Mouse (Mus musculus) midbrain, embryonic 10.5 days (tissue): ENCODE measurements around the gene Myl7. TPM values are rescaled to one million over a fixed set of nuclear protein-coding genes. Genes with fewer than 3 reads are reported as not detected.

Experiments used
- DNase-seq: peaks from one replicate; pipeline ENCODE4 v3.0.0-alpha.2; 2017; ENCODE audit warnings: low spot score
- H3K27ac ChIP-seq: fragments of 300-500 bp; sonication (generic); replicated peaks from 2 replicates; pipeline ENCODE4 v1.5.1; 2016; ENCODE audit warnings: mild to moderate bottlenecking
- H3K27me3 ChIP-seq: fragments of 300-500 bp; sonication (generic); 2 replicates; pipeline ENCODE4 v1.6.1; 2016; ENCODE audit warnings: low read depth, mild to moderate bottlenecking; ENCODE audit not compliant: poor library complexity, severe bottlenecking
- H3K36me3 ChIP-seq: fragments of 300-500 bp; sonication (generic); 2 replicates; pipeline ENCODE4 v1.6.1; 2016; ENCODE audit warnings: mild to moderate bottlenecking, moderate library complexity
- H3K4me1 ChIP-seq: fragments of 300-500 bp; sonication (generic); 2 replicates; pipeline ENCODE4 v1.6.1; 2016
- H3K4me3 ChIP-seq: fragments of 300-500 bp; sonication (generic); 2 replicates; pipeline ENCODE4 v1.5.1; 2016; ENCODE audit warnings: mild to moderate bottlenecking, moderate library complexity
- H3K9me3 ChIP-seq: fragments of 300-500 bp; sonication (generic); replicated peaks from 2 replicates; pipeline ENCODE4 v1.6.1; 2016; ENCODE audit warnings: mild to moderate bottlenecking
- WGBS: fragments of 180-500 bp; shearing (Covaris S2); methylation state at CpG from one replicate; pipeline ENCODE4 v1.1.7; 2016; 5-methylcytosine and 5-hydroxymethylcytosine counted together
- polyA plus RNA-seq: library from polyadenylated mRNA; unstranded; fragments of >200 nt; fragmentation: Nextera tagmentation; extraction: Ambion mirVana; gene quantifications from 2 replicates; pipeline ENCODE4 v1.2.1, GENCODE M21; 2016

Gene Myl7
- polyA plus RNA-seq, 1 experiment from 2014 or later: 3.7 TPM

DNA sequence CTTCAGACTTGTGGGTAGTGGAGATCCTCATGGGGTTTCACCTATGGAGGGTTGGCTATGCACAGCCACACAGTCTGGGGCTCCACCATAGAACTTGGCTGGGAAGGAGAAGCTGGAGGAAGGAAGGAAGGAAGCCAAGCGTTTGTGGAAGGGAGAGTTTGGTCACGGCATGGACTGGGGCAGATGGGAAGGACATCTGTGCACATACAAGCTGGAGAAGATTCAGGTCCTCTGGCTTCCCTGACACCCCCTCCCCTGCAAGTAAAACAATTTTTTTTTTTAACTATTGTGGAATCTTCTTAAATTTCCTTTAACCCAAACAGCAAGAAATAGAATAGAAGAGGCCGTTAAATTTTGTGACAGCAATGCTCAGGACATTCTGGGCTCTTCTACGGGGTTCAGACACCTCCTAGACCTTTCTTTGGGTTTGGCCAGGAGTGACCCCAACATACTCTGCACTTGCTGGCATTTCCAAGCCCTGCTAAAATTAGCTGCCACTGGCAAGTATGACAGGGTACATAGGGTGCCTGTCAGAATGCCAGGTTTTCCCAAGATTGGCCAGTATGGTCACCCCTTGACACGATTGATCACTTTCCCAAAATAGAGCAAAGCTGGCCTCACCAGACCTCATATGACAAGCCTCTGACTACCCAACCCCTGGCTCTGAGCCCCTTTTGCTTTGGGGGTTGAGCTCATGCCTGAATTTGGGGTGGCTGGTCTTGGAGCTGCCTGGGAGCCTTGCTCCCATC, 17.0 kb upstream of the Myl7 start:
- DNase-seq: no peak
- H3K4me1 ChIP-seq: peaks cover 19% of the 10 kb centered on the region; the same call in 1 of the 2 replicates
- no peak overlapping the region for H3K4me3 ChIP-seq
- H3K36me3 ChIP-seq: no peaks in the 10 kb centered on the region
- WGBS: 88% methylated on average over 5 of the region's 5 CpGs
- no peak overlapping the region for H3K27ac ChIP-seq
- H3K27me3 ChIP-seq: 0 out of 2 replicates have a peak, but pooled peaks cover 7% of the 10 kb centered on the region
- no peaks in the 10 kb centered on the region for H3K9me3 ChIP-seq

DNA sequence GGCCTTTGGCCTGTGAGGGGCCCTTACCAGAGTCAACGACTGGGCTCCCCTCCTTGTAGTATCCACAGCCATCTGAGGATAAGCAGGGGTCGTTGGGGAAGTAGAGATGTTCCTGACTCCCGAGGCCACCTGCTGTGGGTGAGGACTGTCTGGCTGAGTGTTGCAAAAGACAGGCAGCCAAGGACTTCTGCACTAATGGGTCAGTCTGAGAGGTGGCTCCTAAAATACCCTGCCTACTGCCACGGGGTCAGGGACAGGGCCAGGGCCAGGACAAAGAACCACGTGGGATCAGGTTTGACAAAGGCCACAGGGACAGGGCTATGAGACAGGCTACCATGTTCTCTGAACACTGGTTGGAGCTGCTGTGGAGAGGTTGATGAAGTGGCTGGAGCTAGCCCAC, 16.4 kb upstream of the Myl7 start:
- Histone ChIP-seq H3K4me3 (no peak overlapping the region), H3K27me3 (0 out of 2 replicates have a peak, but pooled peaks cover 7% of the 10 kb centered on the region), H3K36me3 (no peaks in the 10 kb centered on the region), H3K27ac (0 out of 2 replicates have a peak overlapping the region, but pooled peaks have one; percentile 23), H3K9me3 (no peaks in the 10 kb centered on the region), H3K4me1 (0 out of 2 replicates have a peak, but pooled peaks cover 14% of the 10 kb centered on the region)
- no peak for DNase-seq
- WGBS: 61% methylated on average over 5 of the region's 5 CpGs

DNA sequence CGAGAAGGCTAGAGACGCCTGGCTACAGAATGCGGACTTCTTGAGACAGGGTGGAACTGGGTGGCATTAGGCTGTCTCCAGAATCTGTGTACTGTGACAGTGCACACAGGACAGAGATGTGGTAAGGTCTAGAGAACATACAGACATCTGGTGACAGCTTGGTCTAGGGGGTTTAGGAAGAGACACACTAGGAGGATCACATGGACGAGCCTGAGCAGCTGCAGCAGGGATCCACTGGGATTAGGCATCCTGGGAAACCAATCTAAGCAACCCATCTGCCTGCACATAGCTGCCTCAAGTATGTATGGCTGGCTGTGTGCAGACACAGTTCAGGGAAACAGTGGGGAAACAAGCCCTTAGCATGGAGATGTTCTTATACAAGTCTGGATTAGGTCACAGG, 15.4 kb upstream of the Myl7 start:
- DNase-seq: no peak
- 80% methylated on average over 4 of the region's 4 CpGs for WGBS
- Histone ChIP-seq H3K4me3 (no peak overlapping the region), H3K9me3 (no peaks in the 10 kb centered on the region), H3K27me3 (0 out of 2 replicates have a peak, but pooled peaks cover 7% of the 10 kb centered on the region), H3K27ac (no peak overlapping the region), H3K36me3 (no peaks in the 10 kb centered on the region), H3K4me1 (0 out of 2 replicates have a peak, but pooled peaks cover 14% of the 10 kb centered on the region)

DNA sequence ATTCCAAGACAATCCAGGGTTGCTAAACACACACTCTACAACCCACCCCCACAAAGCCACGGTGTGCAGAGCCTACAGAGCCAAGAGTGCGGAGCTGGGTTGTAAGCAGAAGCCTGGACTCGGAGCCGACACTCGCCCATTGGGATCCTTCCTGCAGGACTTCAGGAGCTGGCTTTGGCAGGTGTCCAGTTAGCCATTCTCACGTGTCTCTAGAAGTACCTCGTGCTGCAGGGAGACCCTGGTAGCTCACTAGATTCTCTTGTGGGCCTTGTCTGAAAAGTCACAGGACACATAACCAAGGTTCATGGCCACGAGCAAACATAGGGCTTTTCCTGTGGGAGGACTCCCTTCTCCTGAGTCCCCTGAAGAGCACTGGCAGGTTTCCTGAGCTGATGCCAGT, 14.7 kb upstream of the Myl7 start:
- Histone ChIP-seq H3K36me3 (no peaks in the 10 kb centered on the region), H3K4me3 (no peak overlapping the region), H3K27me3 (0 out of 2 replicates have a peak, but pooled peaks cover 7% of the 10 kb centered on the region), H3K4me1 (0 out of 2 replicates have a peak, but pooled peaks cover 14% of the 10 kb centered on the region), H3K27ac (no peak overlapping the region), H3K9me3 (no peaks in the 10 kb centered on the region)
- no peak for DNase-seq
- 78% methylated on average over 8 of the region's 8 CpGs for WGBS

DNA sequence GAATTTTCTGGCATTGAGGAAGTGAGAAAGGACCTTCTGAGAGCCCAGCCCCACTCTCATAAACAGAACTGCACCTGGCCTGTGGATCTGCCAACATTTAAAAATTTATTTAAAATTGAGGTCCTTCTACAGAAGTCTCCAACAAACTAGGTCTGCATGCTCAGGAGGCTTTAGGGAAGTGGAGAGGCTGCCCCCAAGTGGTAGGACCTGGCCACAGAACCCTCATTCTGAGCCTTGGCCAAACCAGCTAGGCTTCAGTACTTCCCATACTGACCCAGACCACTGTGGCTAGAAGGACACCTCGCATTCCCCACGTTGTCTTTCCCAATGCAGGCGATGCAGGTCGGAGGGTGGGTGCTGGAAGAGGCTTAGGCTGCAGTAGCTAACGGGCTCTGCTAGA, 14.1 kb upstream of the Myl7 start:
- 35% methylated on average over 5 of the region's 5 CpGs for WGBS
- H3K4me3 ChIP-seq: no peak overlapping the region
- H3K4me1 ChIP-seq: 0 out of 2 replicates have a peak, but pooled peaks cover 14% of the 10 kb centered on the region
- H3K27me3 ChIP-seq: 0 out of 2 replicates have a peak, but pooled peaks cover 7% of the 10 kb centered on the region
- no peaks in the 10 kb centered on the region for H3K36me3 ChIP-seq
- no peaks in the 10 kb centered on the region for H3K9me3 ChIP-seq
- no peak overlapping the region; the same call in 1 of the 2 replicates for H3K27ac ChIP-seq
- DNase-seq: peak; percentile 45

DNA sequence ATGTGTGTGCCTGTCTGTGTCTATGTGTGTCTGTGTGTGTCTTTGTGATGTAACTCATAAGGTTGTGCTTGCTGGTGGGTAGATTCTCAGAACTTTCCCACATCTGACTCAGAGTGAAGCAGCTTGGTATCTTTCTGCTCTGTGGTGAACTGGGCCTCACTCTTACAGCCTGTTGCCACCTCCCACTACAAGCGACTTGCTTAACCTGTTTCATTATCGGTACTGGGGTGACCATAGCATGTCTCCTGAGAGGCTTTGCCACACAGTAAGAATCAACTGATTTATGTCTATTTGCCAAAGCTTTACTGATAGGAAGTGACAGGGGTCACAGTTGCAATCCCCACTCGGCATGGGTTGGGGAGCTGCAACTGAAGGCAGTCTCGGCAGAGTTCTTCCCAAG, 10.1 kb upstream of the Myl7 start:
- 84% methylated on average over 4 of the region's 4 CpGs for WGBS
- no peak for DNase-seq
- peaks cover 9% of the 10 kb centered on the region; the same call in 1 of the 2 replicates for H3K27me3 ChIP-seq
- H3K9me3 ChIP-seq: no peaks in the 10 kb centered on the region
- H3K36me3 ChIP-seq: no peaks in the 10 kb centered on the region
- H3K27ac ChIP-seq: no peak overlapping the region
- peaks cover 17% of the 10 kb centered on the region; the same call in 1 of the 2 replicates for H3K4me1 ChIP-seq
- no peak overlapping the region for H3K4me3 ChIP-seq

DNA sequence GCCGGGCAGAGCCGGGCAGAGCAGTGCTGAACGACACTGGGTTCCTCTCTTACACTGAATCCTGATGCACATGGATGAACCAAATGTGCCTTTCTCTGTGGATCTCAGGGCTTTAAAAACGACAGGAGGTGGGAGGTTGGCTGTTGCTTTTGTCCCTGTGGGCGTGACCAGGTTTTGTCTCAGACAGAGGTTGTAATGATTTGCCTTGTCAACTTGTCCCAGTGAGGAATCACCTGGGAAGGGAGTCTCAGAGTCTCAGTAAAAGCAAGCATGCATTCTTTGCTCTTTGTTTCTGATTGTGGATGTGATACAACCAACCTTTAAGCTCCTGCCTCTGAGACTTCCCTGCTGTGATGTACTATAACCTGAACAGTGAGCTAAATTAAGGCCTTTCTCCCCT, 8.5 kb upstream of the Myl7 start:
- Histone ChIP-seq H3K27ac (no peak overlapping the region), H3K4me3 (no peak overlapping the region), H3K4me1 (peaks cover 21% of the 10 kb centered on the region), H3K27me3 (peaks cover 23% of the 10 kb centered on the region), H3K36me3 (no peaks in the 10 kb centered on the region), H3K9me3 (no peaks in the 10 kb centered on the region)
- DNase-seq: no peak
- WGBS: 52% methylated on average over 5 of the region's 5 CpGs

DNA sequence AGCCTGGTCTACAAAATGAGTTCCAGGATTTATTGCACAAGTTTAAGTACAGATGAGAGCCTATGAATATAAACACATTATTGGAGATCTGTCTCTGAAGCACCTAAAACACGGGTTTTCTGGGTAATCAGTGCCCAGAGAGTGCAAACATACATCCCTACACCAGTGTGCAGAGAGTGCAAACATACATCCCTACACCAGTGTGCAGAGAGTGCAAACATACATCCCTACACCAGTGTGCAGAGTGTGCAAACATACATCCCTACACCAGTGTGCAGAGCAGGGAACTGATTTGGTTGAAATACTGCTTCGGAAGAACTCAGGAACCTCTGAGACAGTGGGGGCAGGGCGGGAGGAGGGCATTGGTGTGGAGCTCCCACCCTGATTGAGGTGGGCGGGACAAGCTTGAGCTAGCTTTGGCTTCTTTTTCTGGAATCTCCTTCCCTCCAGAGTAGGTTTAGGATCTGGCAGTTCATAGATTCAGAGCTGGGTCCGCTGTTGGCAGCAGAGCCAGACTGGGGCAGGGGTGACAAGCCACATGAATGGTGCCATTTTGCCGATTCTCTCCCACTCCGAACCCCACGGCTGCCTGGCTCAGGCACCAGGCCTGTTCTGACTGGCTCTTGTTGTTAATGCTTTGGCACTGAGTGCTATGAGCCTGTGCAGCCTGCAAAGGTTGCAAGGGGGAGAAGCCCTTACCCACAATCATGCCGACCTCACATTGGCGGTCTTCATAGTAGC, 7.4 kb upstream of the Myl7 start:
- Histone ChIP-seq H3K4me1 (peaks cover 32% of the 10 kb centered on the region), H3K27me3 (peaks cover 33% of the 10 kb centered on the region), H3K9me3 (no peaks in the 10 kb centered on the region), H3K36me3 (no peaks in the 10 kb centered on the region), H3K4me3 (no peak overlapping the region), H3K27ac (no peak overlapping the region)
- WGBS: 85% methylated on average over 10 of the region's 10 CpGs
- DNase-seq: no peak

DNA sequence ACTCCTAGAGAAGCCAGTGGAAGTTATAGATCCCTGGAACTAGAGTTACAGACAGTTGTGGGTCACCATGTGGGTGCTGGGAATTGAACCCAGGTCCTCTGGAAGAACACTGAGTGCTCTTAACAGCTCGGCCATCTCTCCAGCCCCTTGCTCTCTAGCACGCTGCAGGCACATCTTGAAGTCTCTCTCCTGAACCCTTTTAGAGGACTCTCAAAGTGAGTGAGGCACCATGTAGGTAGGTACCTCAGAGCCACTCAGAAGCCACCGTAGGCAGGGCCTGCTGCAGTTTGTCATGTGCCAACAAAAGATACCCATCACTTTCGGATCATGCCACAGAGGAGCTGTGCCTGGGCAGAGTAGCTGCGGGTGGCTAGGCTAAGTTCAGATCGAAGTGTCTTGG, 6.3 kb upstream of the Myl7 start:
- 94% methylated on average over 6 of the region's 6 CpGs for WGBS
- Histone ChIP-seq H3K9me3 (no peaks in the 10 kb centered on the region), H3K4me1 (peaks cover 39% of the 10 kb centered on the region), H3K27me3 (peaks cover 42% of the 10 kb centered on the region), H3K36me3 (no peaks in the 10 kb centered on the region), H3K4me3 (no peak overlapping the region), H3K27ac (no peak overlapping the region)
- DNase-seq: no peak

DNA sequence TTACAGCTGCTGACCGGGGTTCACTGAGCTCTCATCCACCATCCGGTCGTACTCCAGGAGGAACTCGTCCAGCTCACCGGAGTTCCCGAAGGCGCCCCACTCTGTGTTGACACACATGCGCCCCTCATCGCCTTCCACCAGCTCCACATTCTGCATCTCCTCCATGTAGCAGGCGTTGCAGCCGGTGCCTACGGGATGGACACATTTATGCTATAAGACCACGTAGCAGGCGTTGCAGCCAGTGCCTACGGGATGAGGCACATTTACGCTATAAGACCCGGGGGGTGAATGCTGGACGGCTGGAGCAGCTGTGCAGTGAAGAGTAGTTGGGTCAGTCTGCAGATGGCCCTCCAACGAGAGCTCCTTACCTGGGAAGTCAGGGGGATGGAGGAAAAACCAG, 5.8 kb upstream of the Myl7 start:
- H3K9me3 ChIP-seq: no peaks in the 10 kb centered on the region
- no peak overlapping the region for H3K4me3 ChIP-seq
- no peak overlapping the region for H3K27ac ChIP-seq
- WGBS: 94% methylated on average over 19 of the region's 19 CpGs
- H3K27me3 ChIP-seq: peaks cover 47% of the 10 kb centered on the region
- no peaks in the 10 kb centered on the region for H3K36me3 ChIP-seq
- no peak for DNase-seq
- peaks cover 39% of the 10 kb centered on the region for H3K4me1 ChIP-seq

DNA sequence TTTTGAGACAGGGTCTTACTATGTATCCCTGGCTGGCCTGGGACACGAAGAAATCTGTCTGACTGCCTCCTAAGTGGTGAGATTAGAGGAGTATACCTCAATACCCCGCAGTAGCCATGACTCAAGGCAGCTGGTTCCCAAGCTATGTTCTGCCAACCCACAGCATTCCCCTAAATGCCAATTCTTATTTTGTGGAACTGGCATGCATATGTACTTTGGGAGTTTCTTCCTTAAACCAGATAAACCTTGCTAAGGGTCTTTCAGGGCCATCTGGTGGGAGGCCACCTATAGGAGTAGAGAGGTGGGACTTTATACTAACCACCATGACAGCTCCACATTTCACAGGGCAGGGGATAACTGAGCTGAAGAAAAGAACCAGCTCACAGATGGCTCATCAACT, 5.3 kb upstream of the Myl7 start:
- WGBS: 88% methylated on average over 2 of the region's 2 CpGs
- Histone ChIP-seq H3K27me3 (peaks cover 52% of the 10 kb centered on the region), H3K27ac (no peak overlapping the region), H3K36me3 (no peaks in the 10 kb centered on the region), H3K4me3 (no peak overlapping the region), H3K9me3 (no peaks in the 10 kb centered on the region), H3K4me1 (peaks cover 39% of the 10 kb centered on the region)
- no peak for DNase-seq

DNA sequence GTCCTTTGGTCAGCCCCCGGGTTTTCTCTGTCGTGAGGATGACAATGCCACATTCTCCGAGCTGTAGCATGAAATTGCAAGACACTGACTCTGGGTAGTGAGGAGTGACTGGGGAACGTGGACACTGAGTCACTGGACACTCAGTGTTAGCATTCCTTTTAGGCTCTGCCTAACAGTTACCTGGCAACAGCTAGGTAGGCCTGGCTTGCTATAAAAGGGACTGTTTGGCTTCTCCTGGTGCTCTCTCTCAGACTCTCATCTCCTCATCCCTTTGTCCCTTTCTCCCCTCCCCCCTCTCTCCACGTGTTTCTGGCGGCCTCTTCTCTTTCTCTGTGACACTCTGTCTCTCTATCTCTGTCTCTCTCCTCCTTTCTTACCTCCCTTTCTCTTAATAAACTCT, 3.8 kb upstream of the Myl7 start:
- Histone ChIP-seq H3K4me1 (peaks cover 50% of the 10 kb centered on the region), H3K36me3 (no peaks in the 10 kb centered on the region), H3K9me3 (no peaks in the 10 kb centered on the region), H3K4me3 (peak overlapping the region; percentile 56), H3K27ac (peak overlapping the region; percentile 87), H3K27me3 (peaks cover 67% of the 10 kb centered on the region)
- no peak for DNase-seq
- WGBS: 6% methylated on average over 6 of the region's 6 CpGs

DNA sequence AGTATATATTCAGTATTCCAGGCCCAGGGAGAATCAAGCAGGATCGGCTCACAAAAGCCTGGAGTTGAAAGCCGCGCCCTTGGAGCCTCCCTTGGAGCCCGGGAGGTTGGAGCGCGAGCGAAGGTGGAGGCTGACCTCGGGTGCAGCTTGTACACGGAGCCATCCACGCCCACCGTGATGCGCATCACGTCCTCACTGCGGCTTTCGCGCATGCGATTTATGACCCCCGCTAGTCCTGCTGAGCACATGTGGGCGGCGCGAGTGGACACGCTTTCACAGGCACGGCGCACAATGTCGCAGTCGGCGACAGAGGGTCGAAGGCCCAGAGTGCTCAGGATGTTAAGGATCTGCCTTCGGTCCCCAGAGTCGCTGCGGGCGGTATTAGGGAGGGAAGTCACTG, 3.4 kb upstream of the Myl7 start:
- H3K27ac ChIP-seq: peak overlapping the region; percentile 87
- H3K4me1 ChIP-seq: peaks cover 52% of the 10 kb centered on the region
- DNase-seq: peak; percentile 76
- WGBS: under 1% methylated on average over 32 of the region's 32 CpGs
- no peaks in the 10 kb centered on the region for H3K36me3 ChIP-seq
- peaks cover 71% of the 10 kb centered on the region for H3K27me3 ChIP-seq
- peak overlapping the region; percentile 56 for H3K4me3 ChIP-seq
- no peaks in the 10 kb centered on the region for H3K9me3 ChIP-seq
